Mouse (Mus musculus) granulocyte monocyte progenitor cell, adult 5-6 weeks (primary cell): ENCODE results near the gene Rsph14. TPM values are rescaled to one million over a fixed set of nuclear protein-coding genes. Genes with fewer than 3 reads are reported as not detected.

Source experiments
- ATAC-seq: replicated peaks from 2 replicates; pipeline ENCODE4 v1.8.0; 2016; ENCODE audit warnings: mild to moderate bottlenecking, moderate TSS enrichment, inconsistent platforms; ENCODE audit not compliant: poor library complexity, severe bottlenecking
- total RNA-seq, 2 experiments: library from RNA; stranded (forward) in 1 of 2; stranded (reverse) in 1 of 2; fragments of 200-712, 200-1000 nt in 1 of 2; fragments of >200 nt in 1 of 2; fragmentation: Nextera tagmentation in 1 of 2; gene quantifications; 2 replicates each; pipeline ENCODE4 v1.2.3; 2014 to 2017

Rsph14 gene
- total RNA-seq, 2 experiments from 2014 or later: not detected

GRCm38 (mm10) chr10:74937003-74937790 is 95.2 kb downstream of the Rsph14 start:
- ATAC-seq: peak; percentile 71

DNA sequence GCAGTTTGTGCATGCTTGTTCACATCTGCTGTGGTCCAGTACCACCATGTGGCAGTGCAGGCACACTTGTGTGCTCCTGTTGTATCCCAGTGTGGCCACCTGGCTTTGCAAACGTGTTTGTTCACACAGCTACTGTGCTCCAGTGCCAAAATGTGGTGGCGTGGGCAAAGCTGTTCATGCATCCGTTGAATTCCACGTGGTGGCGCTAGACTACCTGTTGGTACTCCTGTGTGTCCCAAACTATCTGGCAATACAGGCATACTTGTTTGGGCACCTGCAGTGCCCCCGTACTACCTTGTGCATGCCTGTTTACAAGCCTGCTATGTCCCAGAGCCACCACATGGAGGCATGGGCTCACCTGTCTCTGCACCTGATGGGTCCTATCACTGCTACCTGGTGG is 97.4 kb downstream of the Rsph14 start:
- ATAC-seq: 0 out of 2 replicates have a peak, but pooled peaks have one; percentile 20

- ATAC-seq: no peak
Observed at GRCm38 (mm10) chr10:74934521-74934920, 97.9 kb downstream of the Rsph14 start.

DNA sequence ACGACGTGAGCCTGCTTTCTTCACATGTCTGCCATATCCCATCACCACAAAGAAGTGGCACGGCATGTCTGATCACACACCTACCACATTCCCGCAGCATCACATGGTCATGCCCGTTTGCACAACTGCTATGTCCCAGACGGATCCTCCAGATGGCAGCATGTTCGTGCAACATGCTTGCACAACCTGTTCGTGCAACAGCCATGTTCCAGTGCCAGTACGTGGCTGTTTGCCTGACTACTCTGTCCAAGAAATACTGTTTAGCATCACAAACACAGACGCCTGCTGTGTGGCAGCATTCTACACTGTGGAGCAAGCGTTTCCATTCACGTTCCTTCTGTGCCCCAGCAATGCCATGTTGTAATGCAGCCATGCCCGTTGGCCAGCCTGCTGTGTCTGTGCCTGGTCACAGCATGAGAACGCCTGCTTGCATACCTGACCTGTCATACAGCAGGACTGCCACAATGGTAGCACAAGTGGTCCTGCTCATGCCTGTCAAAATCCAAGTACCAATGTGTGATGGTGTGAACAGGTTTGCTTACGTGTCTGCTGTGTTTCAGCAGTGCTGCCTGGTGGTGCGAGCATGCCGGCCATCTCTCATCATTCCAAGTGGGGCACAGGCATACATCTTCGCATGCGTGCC is 98.7 kb downstream of the Rsph14 start:
- peak; percentile 19; the same call in 1 of the 2 replicates for ATAC-seq

DNA sequence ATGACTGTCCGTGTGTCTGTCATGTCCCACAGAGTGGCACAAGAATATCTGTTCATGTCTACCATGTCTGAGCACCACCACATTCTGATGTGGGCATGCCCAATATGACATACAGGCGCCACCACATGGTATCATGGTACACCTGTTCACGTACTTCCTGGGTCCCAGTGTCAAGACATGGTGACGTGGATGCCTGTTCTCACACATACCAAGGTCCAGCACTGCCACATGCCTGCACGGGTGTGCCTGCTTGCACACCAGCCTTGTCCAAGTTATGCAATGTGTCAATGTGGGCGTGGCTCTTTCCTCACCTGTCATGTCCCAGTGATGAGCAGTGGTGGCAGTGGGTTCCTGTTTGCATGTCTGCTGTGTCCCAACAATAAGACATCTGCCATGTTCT is 99.9 kb downstream of the Rsph14 start:
- no peak for ATAC-seq

GRCm38 (mm10) chr10:74931631-74932030 is 100.8 kb downstream of the Rsph14 start:
- ATAC-seq: no peak

- no peak for ATAC-seq
Observed at GRCm38 (mm10) chr10:74930541-74930940, 101.8 kb downstream of the Rsph14 start.

DNA sequence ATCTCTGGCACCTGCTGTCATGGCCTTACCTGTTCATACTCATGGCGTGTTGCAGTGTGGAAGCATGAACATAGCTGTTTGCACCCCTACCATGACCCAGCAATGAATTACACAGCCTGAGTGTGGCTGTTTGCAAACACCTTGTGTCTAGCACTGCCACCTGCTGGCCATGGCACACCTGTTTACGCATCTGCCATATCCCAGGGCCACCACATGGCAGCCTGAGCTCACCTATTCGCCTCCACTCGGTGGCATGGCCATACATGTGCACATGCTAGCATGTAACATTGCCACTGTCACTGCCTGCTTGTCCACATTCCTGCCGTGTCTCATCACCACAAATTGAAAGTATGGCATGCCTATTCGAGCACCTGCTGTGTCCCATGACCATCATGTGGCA is 102.8 kb downstream of the Rsph14 start:
- no peak for ATAC-seq

- ATAC-seq: no peak
Observed at GRCm38 (mm10) chr10:74928276-74928675, 104.1 kb downstream of the Rsph14 start.

DNA sequence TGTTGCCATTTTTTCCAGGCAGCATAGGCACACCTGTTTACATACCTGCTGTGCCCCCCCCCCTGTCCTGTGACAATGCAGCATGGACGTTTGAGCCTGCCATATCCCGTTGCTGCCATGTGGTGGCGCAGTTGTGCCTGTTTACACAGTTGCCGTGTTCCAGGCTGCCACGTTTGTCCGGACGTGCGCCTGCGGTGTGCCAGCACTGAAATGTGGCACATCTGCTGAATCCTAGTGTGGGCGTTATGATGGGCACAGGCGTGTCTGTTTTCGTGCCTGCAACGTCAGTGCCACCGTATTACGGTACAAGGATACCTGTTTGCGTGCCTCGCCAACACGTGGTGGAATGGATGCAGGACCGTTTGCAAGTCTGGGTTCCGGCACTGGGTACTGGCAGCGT is 107.1 kb downstream of the Rsph14 start:
- peak; percentile 68 for ATAC-seq

DNA sequence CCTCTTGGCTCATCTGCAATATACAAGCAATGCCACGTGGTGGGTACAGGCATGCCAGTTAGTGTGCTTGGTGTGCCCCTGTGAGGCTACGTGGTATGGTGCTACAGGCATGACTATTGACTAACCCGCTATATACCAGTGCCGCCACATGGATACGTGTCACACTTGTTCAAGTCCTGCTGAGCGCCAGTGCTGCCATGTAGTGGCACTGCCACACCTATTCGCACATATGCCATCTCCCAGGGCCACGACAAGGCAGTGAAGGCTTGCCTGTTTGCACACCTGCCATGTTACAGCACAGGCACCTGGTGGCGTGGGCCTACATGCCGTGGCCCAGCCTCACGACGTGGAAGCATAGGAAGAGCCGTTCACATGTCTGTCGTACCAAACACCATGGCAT is 108.1 kb downstream of the Rsph14 start:
- ATAC-seq: no peak

DNA sequence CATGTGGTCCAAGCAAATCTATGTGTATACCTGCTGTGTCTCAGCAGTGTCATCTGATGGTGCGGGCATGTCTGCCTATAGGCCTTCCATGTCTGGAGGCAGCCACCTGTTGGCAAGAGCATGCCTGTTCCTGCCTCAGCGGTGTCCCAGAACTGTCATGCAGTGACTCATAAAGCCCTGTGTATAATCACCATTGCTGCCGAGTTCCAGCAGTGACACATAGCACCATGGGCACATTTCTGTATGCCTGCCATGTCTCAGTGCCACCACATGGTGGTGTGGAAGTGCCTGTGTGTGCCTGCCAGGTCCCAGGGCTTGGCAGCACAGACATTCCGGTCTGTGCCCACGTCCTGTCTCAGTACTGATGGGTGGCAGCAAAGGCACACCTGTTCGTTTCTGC is 109.6 kb downstream of the Rsph14 start:
- peak; percentile 64 for ATAC-seq

GRCm38 (mm10) chr10:74921614-74922013 is 110.8 kb downstream of the Rsph14 start:
- ATAC-seq: no peak

DNA sequence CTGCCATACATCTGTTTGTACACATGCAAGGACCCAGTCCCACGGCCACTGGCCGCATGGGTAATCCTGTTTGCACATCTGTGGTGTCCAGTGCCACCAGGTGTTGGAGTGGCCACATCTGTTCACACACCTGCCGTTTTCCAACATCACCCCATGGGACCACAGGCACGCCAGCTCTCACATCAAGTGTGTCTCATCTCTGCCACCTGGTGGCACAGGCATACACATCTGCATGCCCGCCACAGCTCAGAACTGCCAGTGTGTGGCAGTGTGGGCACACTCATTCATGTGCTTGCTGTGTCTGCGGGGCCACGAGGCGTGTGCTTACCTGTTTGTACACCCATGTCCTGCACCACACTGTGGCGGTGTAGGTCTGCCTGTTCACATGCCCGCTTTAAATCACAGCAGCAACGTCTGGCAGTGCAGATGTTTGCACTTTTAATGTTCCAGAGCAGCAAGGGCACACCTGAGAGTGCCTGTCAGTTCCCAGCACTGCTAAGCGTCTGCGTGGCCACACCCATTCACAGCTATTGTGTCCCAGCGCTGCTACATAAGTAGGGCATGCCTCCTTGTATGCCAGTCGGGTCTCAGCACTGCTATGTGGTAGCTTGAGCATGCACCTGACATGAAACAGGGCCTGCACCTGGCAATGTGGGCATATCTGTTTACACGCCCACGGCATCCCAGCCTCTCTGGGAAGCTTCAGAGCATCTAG is 111.4 kb downstream of the Rsph14 start:
- peak; percentile 76 for ATAC-seq

DNA sequence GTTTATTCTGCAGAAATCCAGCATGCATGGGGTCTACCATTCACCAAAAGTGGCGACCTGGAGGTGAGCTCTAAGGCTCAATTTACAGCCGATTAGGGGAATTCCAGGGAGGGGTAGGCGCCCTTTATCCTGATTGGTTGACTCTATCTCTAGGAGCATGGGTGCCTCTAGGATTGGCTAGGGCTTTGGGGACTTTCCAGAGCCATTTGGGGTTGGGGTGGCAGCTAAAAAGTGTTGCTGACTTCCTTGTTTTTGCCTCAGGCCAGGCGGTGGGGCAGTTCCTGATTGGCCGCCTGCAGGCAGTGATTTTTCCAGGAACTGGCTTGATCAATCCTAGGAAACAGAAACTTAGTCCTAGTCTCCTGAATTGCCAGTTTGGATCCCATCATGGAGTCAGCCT is 113.1 kb downstream of the Rsph14 start:
- ATAC-seq: no peak

DNA sequence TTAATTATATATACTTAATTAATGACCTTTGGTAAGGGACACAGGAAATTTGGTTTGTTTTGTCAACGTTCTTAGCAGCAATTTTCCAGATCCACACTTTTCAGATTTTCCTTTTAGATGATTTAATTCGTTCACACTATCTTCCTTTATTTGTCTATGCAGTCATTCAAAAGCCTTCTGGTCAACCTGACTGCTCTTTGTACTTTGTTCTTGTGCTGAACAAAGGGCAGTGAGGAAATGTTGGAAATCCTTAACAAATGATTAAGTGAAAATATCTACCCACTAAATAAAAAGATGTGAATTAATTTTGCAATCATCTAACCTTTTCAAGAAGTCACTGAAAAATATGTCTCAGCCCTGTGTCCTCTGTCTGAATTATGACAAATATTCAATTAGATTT is 124.0 kb downstream of the Rsph14 start:
- ATAC-seq: no peak

Other genes starting within 250 kb of the Rsph14 start
- 0.19 TPM in 2 replicates for gene Gnaz, start 65.4 kb downstream of the Rsph14 start, total RNA-seq (2014; fragmentation: Nextera tagmentation)
- 0.30 TPM in 1 of 2 replicates, not detected in the other for gene Gnaz, start 65.4 kb downstream of the Rsph14 start, total RNA-seq (2017)
- gene Rab36, start 4.5 kb upstream of the Rsph14 start, total RNA-seq (2014; fragmentation: Nextera tagmentation): 1.6 and 2.1 TPM in 2 replicates
- 0.99 TPM in 1 of 2 replicates, not detected in the other for gene Rab36, start 4.5 kb upstream of the Rsph14 start, total RNA-seq (2017)
- gene Bcr, start 28.0 kb upstream of the Rsph14 start, total RNA-seq (2014; fragmentation: Nextera tagmentation): 28.1 and 32.0 TPM in 2 replicates
- 17.7 and 24.5 TPM in 2 replicates for gene Bcr, start 28.0 kb upstream of the Rsph14 start, total RNA-seq (2017)
- gene Specc1l, start 179.5 kb upstream of the Rsph14 start, total RNA-seq (2014; fragmentation: Nextera tagmentation): 23.6 and 25.4 TPM in 2 replicates
- gene Specc1l, start 179.5 kb upstream of the Rsph14 start, total RNA-seq (2017): 26.3 and 29.8 TPM in 2 replicates